ENCODE assay signal across 18 mouse cellular contexts in genomic region chr9:91358851-91359687, GRCm38 (mm10). TPM values are rescaled to one million over a fixed set of nuclear protein-coding genes. Genes with fewer than 3 reads are reported as not detected.
DNase-seq lines count a peak whose midpoint lies in the region; ATAC-seq lines count a peak whose summit lies in the region.
"Had no signal": no experiment of that assay in that cellular context is flagged by ENCODE, and none has a peak within 500 bp of the region (broad histone marks: within the 10 kb centered on the region; RNA-seq: fewer than 3 reads in every experiment).

No protein-coding gene starts in this region.

- WGBS in forebrain, embryonic 12.5 days: 17% methylated on average over 10 of the region's 10 CpGs
- WGBS in midbrain, embryonic 10.5 days: 8% methylated on average over 10 of the region's 10 CpGs

- no peaks in the 10 kb centered on the region for H3K9me3 ChIP-seq in forebrain, embryonic 12.5 days
- H3K9me3 ChIP-seq in midbrain, embryonic 10.5 days (replicated peaks): no peaks in the 10 kb centered on the region
- H3K9me3 ChIP-seq: embryonic facial prominence, embryonic 12.5 days; liver, embryonic 13.5 days had no signal

- peaks cover 24% of the 10 kb centered on the region for H3K4me1 ChIP-seq in forebrain, embryonic 12.5 days
- peaks cover 49% of the 10 kb centered on the region for H3K4me1 ChIP-seq in midbrain, embryonic 10.5 days

- peaks cover 10% of the 10 kb centered on the region; the same call in 1 of the 2 replicates for H3K36me3 ChIP-seq in forebrain, embryonic 12.5 days (replicated peaks)
- peaks cover 27% of the 10 kb centered on the region for H3K36me3 ChIP-seq in midbrain, embryonic 10.5 days
- H3K36me3 ChIP-seq: embryonic facial prominence, embryonic 12.5 days; liver, embryonic 13.5 days had no signal

- H3K4me3 ChIP-seq in forebrain, embryonic 12.5 days (replicated peaks): peak overlapping the region; percentile 36
- H3K4me3 ChIP-seq in midbrain, embryonic 10.5 days: peak overlapping the region; percentile 77
- H3K4me3 ChIP-seq: embryonic facial prominence, embryonic 12.5 days; gastrocnemius, adult 2 months; liver, embryonic 13.5 days had no signal

- H3K27ac ChIP-seq in forebrain, embryonic 12.5 days: peak overlapping the region; percentile 77
- peak overlapping the region; percentile 80 for H3K27ac ChIP-seq in midbrain, embryonic 10.5 days (replicated peaks)
- H3K27ac ChIP-seq: embryonic facial prominence, embryonic 12.5 days; gastrocnemius, adult 2 months; liver, embryonic 13.5 days had no signal

- peak overlapping the region; percentile 53 for H3K4me2 ChIP-seq in forebrain, embryonic 12.5 days
- H3K4me2 ChIP-seq: embryonic facial prominence, embryonic 12.5 days; liver, embryonic 13.5 days had no signal

- peak overlapping the region; percentile 59 for H3K9ac ChIP-seq in forebrain, embryonic 12.5 days
- H3K9ac ChIP-seq: embryonic facial prominence, embryonic 12.5 days; liver, embryonic 13.5 days had no signal

- ATAC-seq in cerebellum, adult (ENCODE audit: insufficient number of reproducible peaks, low FRiP score, low TSS enrichment): no peak
- ATAC-seq in forebrain, embryonic 12.5 days (ENCODE audit: low FRiP score): no peak

- H3K27me3 ChIP-seq in forebrain, embryonic 12.5 days: peaks cover 40% of the 10 kb centered on the region
- H3K27me3 ChIP-seq in midbrain, embryonic 10.5 days (ENCODE audit: low read depth, poor library complexity, severe bottlenecking): peaks cover 100% of the 10 kb centered on the region

- DNase-seq in cerebellum, postnatal 10 days: peak; percentile 47 to 64
- DNase-seq in midbrain, embryonic 10.5 days (ENCODE audit: low spot score): peak; percentile 53
- peak; percentile 54 for DNase-seq in retina, embryonic 14.5 days (ENCODE audit: low spot score)
- DNase-seq in spleen, postnatal 14 days (ENCODE audit: low spot score in 2 of 2): no peak
- no peak for DNase-seq in adrenal gland, postnatal 4 days (ENCODE audit: low spot score in 2 of 2)
- DNase-seq in urinary bladder, postnatal 25 days (ENCODE audit: low spot score): no peak
- DNase-seq: adrenal gland, postnatal 14 days; B cell, adult 2 months; gastrocnemius, adult 2 months; kidney, adult 8-10 months; layer of hippocampus, postnatal 36 days; liver, embryonic 13.5 days; thymus, postnatal 25 days had no signal

RNA-seq across cellular contexts. Expression of gene Zic4, which starts 3.1 kb away (rescaled TPM):
- 56.4 and 60.5 TPM in 2 replicates for polyA plus RNA-seq in forebrain, embryonic 12.5 days (2016; fragmentation: Nextera tagmentation; extraction: Ambion mirVana)
- polyA plus RNA-seq in midbrain, embryonic 10.5 days (2016; fragmentation: Nextera tagmentation; extraction: Ambion mirVana): 25.1 and 33.5 TPM in 2 replicates
- under 1 TPM in 1 of 2 experiments, not detected in 1; 0.56 TPM for total RNA-seq in adrenal gland, postnatal 4 days (2021)
- total RNA-seq: adrenal gland, postnatal 14 days; gastrocnemius, adult 2 months; megakaryocyte, adult 5-6 weeks had no signal
- polyA plus RNA-seq: heart, postnatal 0 days; liver, embryonic 13.5 days had no signal

RNA-seq across cellular contexts. Expression of gene Zic1, which starts 6.5 kb away (rescaled TPM):
- polyA plus RNA-seq in forebrain, embryonic 12.5 days (2016; fragmentation: Nextera tagmentation; extraction: Ambion mirVana): 13.9 and 14.4 TPM in 2 replicates
- 6.5 and 6.6 TPM in 2 replicates for polyA plus RNA-seq in midbrain, embryonic 10.5 days (2016; fragmentation: Nextera tagmentation; extraction: Ambion mirVana)
- 1 to 10 TPM in 1 of 2 experiments, not detected in 1; 2.2 TPM for total RNA-seq in adrenal gland, postnatal 4 days (2021)
- total RNA-seq: adrenal gland, postnatal 14 days; megakaryocyte, adult 5-6 weeks had no signal
- polyA plus RNA-seq: heart, postnatal 0 days had no signal

Comparison
In these comparisons a context has a peak if more than half of its experiments do, and no peak if none do; other contexts are left out.
1. DNase-seq: peak in cerebellum, postnatal 10 days (2 of 2), midbrain, embryonic 10.5 days (single experiment) and retina, embryonic 14.5 days (single experiment); none in spleen, postnatal 14 days (0 of 2), adrenal gland, postnatal 4 days (0 of 2) and urinary bladder, postnatal 25 days (single experiment).